Mouse (Mus musculus): Measurements from ENCODE around the gene Flt3l. TPM values are rescaled to one million over a fixed set of nuclear protein-coding genes. Genes with fewer than 3 reads are reported as not detected.
"Not testable (repeated sequence)": the region's sequence is repeated elsewhere in the genome, so short reads cannot be mapped to it uniquely, and the experiment has no call there.

Gene Flt3l
- total RNA-seq, 2 experiments from 2014 or later, result 1.9 to 2.5 TPM

- intact Hi-C loops (cut with DNase I; ENCODE audit: low total_unique reads), result no loop called here
- no peak for DNase-seq
Measured at GRCm38 (mm10) chr7:45127700-45128224, 8.5 kb downstream of the Flt3l start.

- DNase-seq, result no peak
- intact Hi-C loops (cut with DNase I; ENCODE audit: low total_unique reads), result no loop called here
Measured at GRCm38 (mm10) chr7:45126844-45127699, 9.2 kb downstream of the Flt3l start.

- intact Hi-C loops (cut with DNase I; ENCODE audit: low total_unique reads), result no loop called here
- no peak for DNase-seq
Measured at GRCm38 (mm10) chr7:45126147-45126843, 9.9 kb downstream of the Flt3l start.

- DNase-seq, result not testable (repeated sequence)
Measured at GRCm38 (mm10) chr7:45125649-45126048, 10.6 kb downstream of the Flt3l start.

GRCm38 (mm10) chr7:45125144-45125600, 11.1 kb downstream of the Flt3l start:
- DNase-seq, result no peak
- intact Hi-C loops (cut with DNase I; ENCODE audit: low total_unique reads), result no loop called here

More at GRCm38 (mm10) chr7:45125649-45126048, 10.6 kb downstream of the Flt3l start:
- intact Hi-C loops (cut with DNase I; ENCODE audit: low total_unique reads), result not testable (repeated sequence)

- intact Hi-C loops (cut with DNase I; ENCODE audit: low total_unique reads), result no loop called here
- DNase-seq, result peak; percentile 99
Measured at GRCm38 (mm10) chr7:45124224-45125143, 11.7 kb downstream of the Flt3l start, which contains the start of gene Rps11. Gene Rps11, minus strand, starts transcription at chr7:45124439.

GRCm38 (mm10) chr7:45123186-45123570, 13.1 kb downstream of the Flt3l start:
- DNase-seq, result no peak
- intact Hi-C loops (cut with DNase I; ENCODE audit: low total_unique reads), result no loop called here

- intact Hi-C loops (cut with DNase I; ENCODE audit: low total_unique reads), result no loop called here
- DNase-seq, result no peak
Measured at GRCm38 (mm10) chr7:45122561-45123185, 13.6 kb downstream of the Flt3l start.

GRCm38 (mm10) chr7:45121966-45122365, 14.3 kb downstream of the Flt3l start:
- intact Hi-C loops (cut with DNase I; ENCODE audit: low total_unique reads), result no loop called here
- DNase-seq, result no peak

GRCm38 (mm10) chr7:45121404-45121803, 14.8 kb downstream of the Flt3l start:
- intact Hi-C loops (cut with DNase I; ENCODE audit: low total_unique reads), result no loop called here
- DNase-seq, result peak; percentile 44

GRCm38 (mm10) chr7:45119780-45120709, 16.2 kb downstream of the Flt3l start:
- DNase-seq, result no peak
- intact Hi-C loops (cut with DNase I; ENCODE audit: low total_unique reads), result no loop called here

- no peak for DNase-seq
- intact Hi-C loops (cut with DNase I; ENCODE audit: low total_unique reads), result no loop called here
Measured at GRCm38 (mm10) chr7:45118336-45118735, 17.9 kb downstream of the Flt3l start.

- intact Hi-C loops (cut with DNase I; ENCODE audit: low total_unique reads), result no loop called here
- DNase-seq, result no peak
Measured at GRCm38 (mm10) chr7:45117566-45117965, 18.7 kb downstream of the Flt3l start.

- intact Hi-C loops (cut with DNase I; ENCODE audit: low total_unique reads), result no loop called here
- DNase-seq, result no peak
Measured at GRCm38 (mm10) chr7:45113476-45113875, 22.8 kb downstream of the Flt3l start.

GRCm38 (mm10) chr7:45112529-45112928, 23.7 kb downstream of the Flt3l start:
- intact Hi-C loops (cut with DNase I; ENCODE audit: low total_unique reads), result no loop called here
- DNase-seq, result no peak

- DNase-seq, result no peak
- intact Hi-C loops (cut with DNase I; ENCODE audit: low total_unique reads), result no loop called here
Measured at GRCm38 (mm10) chr7:45111940-45112339, 24.3 kb downstream of the Flt3l start.

GRCm38 (mm10) chr7:45110089-45110488, 26.1 kb downstream of the Flt3l start:
- intact Hi-C loops (cut with DNase I; ENCODE audit: low total_unique reads); DNase-seq: not testable (repeated sequence)

All from gastrocnemius, postnatal 14 days (tissue).